Mouse (Mus musculus) liver, embryonic 11.5 days (tissue): ENCODE results near the gene Bpifa6. TPM values are rescaled to one million over a fixed set of nuclear protein-coding genes. Genes with fewer than 3 reads are reported as not detected.

Source experiments
- polyA plus RNA-seq: library from polyadenylated mRNA; unstranded; fragments of >200 nt; fragmentation: Nextera tagmentation; extraction: Ambion mirVana; gene quantifications from 2 replicates; pipeline ENCODE4 v1.2.1, GENCODE M21; 2014

The Bpifa6 gene
- polyA plus RNA-seq, 1 experiment from 2014 or later = not detected

Other genes with a start within 250 kb of the Bpifa6 start
- 235 and 274 TPM in 2 replicates for gene Mapre1, start 233.7 kb upstream of the Bpifa6 start, polyA plus RNA-seq
- 0.07 TPM in 1 of 2 replicates, not detected in the other for gene Efcab8, start 195.0 kb upstream of the Bpifa6 start, polyA plus RNA-seq
- not detected in 2 replicates for gene Sun5, start 103.9 kb upstream of the Bpifa6 start, polyA plus RNA-seq
- gene Bpifb2, start 99.9 kb upstream of the Bpifa6 start, polyA plus RNA-seq = not detected in 2 replicates
- gene Bpifb6, start 74.6 kb upstream of the Bpifa6 start, polyA plus RNA-seq = not detected in 2 replicates
- not detected in 2 replicates for gene Bpifb3, start 56.7 kb upstream of the Bpifa6 start, polyA plus RNA-seq
- not detected in 2 replicates for gene Bpifb4, start 36.7 kb upstream of the Bpifa6 start, polyA plus RNA-seq
- not detected in 2 replicates for gene Bpifa2, start 33.3 kb downstream of the Bpifa6 start, polyA plus RNA-seq
- not detected in 2 replicates for gene Bpifa3, start 155.4 kb downstream of the Bpifa6 start, polyA plus RNA-seq
- 0.32 TPM in 1 of 2 replicates, not detected in the other for gene Bpifa1, start 167.9 kb downstream of the Bpifa6 start, polyA plus RNA-seq
- gene Bpifa5, start 187.7 kb downstream of the Bpifa6 start, polyA plus RNA-seq = not detected in 2 replicates
- 0.14 TPM in 1 of 2 replicates, not detected in the other for gene Bpifb1, start 215.9 kb downstream of the Bpifa6 start, polyA plus RNA-seq
- not detected in 2 replicates for gene Bpifb5, start 248.8 kb downstream of the Bpifa6 start, polyA plus RNA-seq